Mouse (Mus musculus) left cerebral cortex, postnatal 25 days (tissue): ENCODE measurements around the gene Gm17334. TPM values are rescaled to one million over a fixed set of nuclear protein-coding genes. Genes with fewer than 3 reads are reported as not detected.

Experiments used
- DNase-seq, 2 experiments: peaks; one replicate each; pipeline ENCODE4 v3.0.0; 2022; ENCODE audit warnings: low spot score in 2 of 2, mixed read lengths in 1 of 2
- intact Hi-C: fragments of 180-260 bp; cut with DNase I; formaldehyde crosslinking; loops from one replicate; pipeline ENCODE4 v1.15.1; 2025
- total RNA-seq, 2 experiments: library from RNA; stranded (reverse); gene quantifications; 2 replicates each; pipeline ENCODE4 v1.2.3; 2021

Gm17334 gene
- under 1 TPM in 1 of 2 experiments, not detected in 1; 0.96 TPM for total RNA-seq

- intact Hi-C loops: no loop called here
- no peak for DNase-seq
Observed at GRCm38 (mm10) chr11:53773087-53773486, at the start of gene Gm17334. Gene Gm17334 (minus strand): TSS chr11:53773187.

DNA sequence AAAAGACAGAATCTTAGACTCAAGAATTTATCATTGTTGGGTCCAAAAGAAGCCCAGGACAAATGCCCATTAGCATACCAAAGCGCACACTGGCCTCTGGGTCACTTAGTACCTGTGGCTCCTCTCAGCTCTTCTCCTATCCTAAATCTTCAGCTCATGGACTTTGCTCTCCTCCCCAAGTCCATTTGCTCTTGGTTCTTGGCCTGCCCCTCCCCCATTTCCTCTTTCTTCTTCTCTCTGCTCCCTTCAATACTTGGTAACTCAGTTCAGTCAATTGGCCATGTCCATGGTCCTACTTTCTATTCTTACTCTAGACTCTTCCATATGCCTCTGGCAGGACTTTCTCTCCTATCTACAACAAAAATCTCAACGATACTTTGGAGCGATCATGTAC, 49.0 kb upstream of the Gm17334 start:
- no peak for DNase-seq
- intact Hi-C loops: no loop called here

- intact Hi-C loops: no loop called here
- no peak for DNase-seq
Observed at GRCm38 (mm10) chr11:53821230-53821944, 48.4 kb upstream of the Gm17334 start.

DNA sequence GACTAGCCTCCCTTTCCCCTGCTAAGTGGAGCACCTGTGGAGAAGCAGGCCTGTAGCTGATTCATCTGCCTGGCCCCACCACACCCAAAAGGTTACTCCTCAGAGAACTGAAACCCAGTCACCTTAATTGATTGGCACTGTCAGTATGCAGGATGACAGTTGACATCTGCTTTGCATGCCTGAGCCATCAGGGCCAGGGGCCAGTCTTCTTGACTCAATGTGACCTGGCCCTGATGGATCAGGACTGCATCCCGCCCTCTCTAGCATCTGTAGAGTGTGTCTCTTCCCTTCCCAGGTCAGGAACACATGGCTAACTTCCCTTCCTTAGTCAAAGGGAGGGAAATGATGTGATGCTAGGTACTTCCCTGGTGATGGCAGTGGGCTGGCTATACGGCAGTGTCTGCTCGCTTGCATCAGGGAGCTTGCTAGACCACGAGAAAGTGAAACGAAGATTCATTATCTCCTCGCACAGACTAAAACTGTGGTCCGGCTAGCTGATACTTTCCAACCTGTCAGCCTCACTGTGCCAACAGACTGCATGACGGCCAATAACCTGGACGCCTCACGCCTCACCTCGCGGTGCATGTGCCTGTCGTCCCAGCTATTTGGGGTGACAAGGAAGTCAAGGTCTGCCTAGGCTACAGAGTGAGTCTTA, 47.7 kb upstream of the Gm17334 start:
- DNase-seq: no peak
- intact Hi-C loops: no loop called here

DNA sequence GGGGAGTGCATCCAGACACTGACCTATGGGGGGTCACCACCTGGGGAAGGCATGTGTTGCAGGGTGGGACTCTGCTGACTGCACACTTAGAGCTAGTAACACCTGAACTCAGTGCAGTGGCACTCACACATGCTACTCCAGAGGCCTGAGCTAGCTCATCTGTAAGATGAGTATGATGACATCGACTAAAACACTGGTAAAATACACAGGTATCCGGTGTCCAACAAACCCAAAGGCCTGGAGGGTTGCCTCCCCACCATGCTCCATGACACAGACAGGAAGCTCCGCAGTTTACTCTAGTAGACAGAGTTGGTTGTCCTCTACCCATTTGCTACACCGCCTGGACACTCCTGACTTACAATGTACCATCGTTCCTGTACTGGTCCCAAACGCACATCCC, 46.5 kb upstream of the Gm17334 start:
- intact Hi-C loops: no loop called here
- DNase-seq: no peak

GRCm38 (mm10) chr11:53818794-53819193, 45.8 kb upstream of the Gm17334 start:
- no peak for DNase-seq
- intact Hi-C loops: no loop called here

DNA sequence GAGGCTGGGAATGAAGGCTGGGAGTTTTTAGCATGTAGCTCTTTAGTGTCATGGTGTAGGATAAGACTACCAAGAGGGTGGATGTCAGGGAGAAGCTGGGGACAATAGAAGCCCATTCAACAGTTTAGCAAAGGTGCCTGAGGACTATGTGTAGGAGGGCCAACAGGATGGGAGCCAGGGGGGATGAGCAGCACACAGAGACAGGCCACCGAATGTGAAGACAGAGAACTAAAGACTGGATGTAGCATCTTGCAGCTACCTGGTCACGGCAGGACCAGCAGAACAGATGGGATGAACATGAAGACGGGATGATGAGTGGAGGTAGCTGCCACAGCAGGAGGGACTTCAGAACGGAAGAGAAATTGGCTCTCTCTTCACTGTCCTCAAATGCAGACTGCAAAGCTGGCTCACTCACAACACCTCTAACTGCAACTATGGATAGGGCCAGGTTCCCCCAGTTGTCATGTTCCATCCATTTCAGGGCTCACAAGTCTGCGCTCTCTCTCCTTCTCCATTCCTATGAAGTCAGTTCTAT, 43.9 kb upstream of the Gm17334 start:
- no peak for DNase-seq
- intact Hi-C loops: no loop called here

- intact Hi-C loops: no loop called here
- no peak for DNase-seq
Observed at GRCm38 (mm10) chr11:53814810-53815209, 41.8 kb upstream of the Gm17334 start.

GRCm38 (mm10) chr11:53813001-53813868, 40.2 kb upstream of the Gm17334 start:
- intact Hi-C loops: no loop called here
- DNase-seq: no peak

DNA sequence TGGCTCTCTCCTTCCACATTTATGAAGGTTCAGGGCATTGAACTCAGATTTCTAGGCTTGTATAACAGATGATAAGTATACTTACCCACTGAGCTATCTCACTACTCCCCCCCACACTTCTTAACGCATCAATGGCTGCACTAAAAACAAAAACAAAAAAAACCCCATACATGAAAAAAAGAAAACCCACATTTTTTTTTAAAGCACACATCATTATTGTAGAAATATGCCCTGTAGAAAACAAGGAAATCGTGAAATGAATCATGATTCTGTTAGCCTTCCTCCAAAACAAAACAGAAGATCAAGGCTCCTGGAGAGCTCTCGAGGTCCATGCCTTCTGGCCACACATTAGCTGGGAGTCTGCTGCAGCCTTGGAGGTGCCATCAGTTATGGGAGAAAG, 38.3 kb upstream of the Gm17334 start:
- DNase-seq: no peak
- intact Hi-C loops: no loop called here

- no peak for DNase-seq
- intact Hi-C loops: no loop called here
Observed at GRCm38 (mm10) chr11:53810749-53811148, 37.8 kb upstream of the Gm17334 start.

GRCm38 (mm10) chr11:53810156-53810555, 37.2 kb upstream of the Gm17334 start:
- DNase-seq: no peak
- intact Hi-C loops: no loop called here

DNA sequence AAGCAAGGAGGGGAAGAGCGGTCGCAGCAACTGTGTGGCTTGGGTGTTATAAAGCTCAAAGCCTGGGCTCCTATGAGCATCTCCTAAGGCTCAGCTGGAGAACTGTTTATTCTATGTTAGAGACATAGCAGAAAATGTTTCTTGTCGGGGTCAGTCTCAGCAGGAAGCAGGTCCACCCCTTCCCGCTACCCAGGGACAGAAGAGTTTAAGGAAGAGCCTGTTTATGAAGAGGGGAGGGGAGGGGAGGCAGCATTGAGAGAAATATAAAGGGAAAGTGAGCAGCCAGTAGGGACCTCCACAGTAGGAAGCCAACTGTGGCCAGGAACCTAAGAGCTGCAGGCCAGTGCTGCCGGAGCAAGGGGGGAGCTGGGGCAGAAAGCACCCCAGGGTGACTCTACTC, 36.4 kb upstream of the Gm17334 start:
- intact Hi-C loops: no loop called here
- no peak for DNase-seq

- DNase-seq: no peak
- intact Hi-C loops: no loop called here
Observed at GRCm38 (mm10) chr11:53805786-53806185, 32.8 kb upstream of the Gm17334 start.

- intact Hi-C loops: no loop called here
- no peak for DNase-seq
Observed at GRCm38 (mm10) chr11:53804569-53805344, 31.8 kb upstream of the Gm17334 start.

- intact Hi-C loops: no loop called here
Observed at GRCm38 (mm10) chr11:53803494-53803893, 30.5 kb upstream of the Gm17334 start.

GRCm38 (mm10) chr11:53803093-53803492, 30.1 kb upstream of the Gm17334 start:
- intact Hi-C loops: no loop called here
- DNase-seq: no peak

More at GRCm38 (mm10) chr11:53803494-53803893, 30.5 kb upstream of the Gm17334 start:
- no peak for DNase-seq

GRCm38 (mm10) chr11:53800975-53801374, 28.0 kb upstream of the Gm17334 start:
- intact Hi-C loops: no loop called here
- DNase-seq: no peak

DNA sequence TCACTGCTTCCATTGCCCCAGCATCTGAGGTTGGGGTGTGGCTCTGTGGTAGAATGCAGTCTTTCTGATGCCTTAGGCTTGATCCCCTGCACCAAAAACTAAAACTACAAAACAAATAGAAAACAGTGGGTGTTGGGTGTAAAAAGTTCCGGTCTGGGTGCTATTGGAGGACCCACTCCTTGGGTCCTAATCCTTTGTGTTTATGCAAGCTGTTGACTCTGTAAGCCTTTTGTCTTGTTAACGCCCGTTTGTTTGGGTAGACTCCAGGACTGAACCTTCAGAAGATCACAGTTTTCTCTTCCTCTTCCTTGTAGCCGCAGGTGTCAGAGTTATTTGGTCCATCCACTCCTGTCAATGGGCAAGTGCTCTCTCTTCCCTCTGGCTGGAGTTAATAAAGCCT, 27.0 kb upstream of the Gm17334 start:
- DNase-seq: no peak
- intact Hi-C loops: no loop called here
